Mouse (Mus musculus): ENCODE measurements around the gene Gabrb1. TPM values are rescaled to one million over a fixed set of nuclear protein-coding genes. Genes with fewer than 3 reads are reported as not detected.

The Gabrb1 gene
- polyA plus RNA-seq, 1 experiment from 2014 or later, result 0.93 TPM

- Histone ChIP-seq H3K4me1 (ENCODE audit: control insufficient read depth, insufficient read depth, low read length) (no peaks in the 10 kb centered on the region), H3K9me3 (ENCODE audit: control insufficient read depth, low read length) (no peaks in the 10 kb centered on the region)
- no peak for DNase-seq (ENCODE audit: low spot score)
Observed at GRCm38 (mm10) chr5:72191154-72191553, 533.2 kb downstream of the Gabrb1 start.

GRCm38 (mm10) chr5:72191932-72192331, 534.0 kb downstream of the Gabrb1 start:
- H3K4me2 ChIP-seq (ENCODE audit: low read depth), result no peak overlapping the region
- H3K27me3 ChIP-seq (ENCODE audit: control insufficient read depth, insufficient read depth, low read length), result no peaks in the 10 kb centered on the region
- H3K36me3 ChIP-seq (ENCODE audit: control insufficient read depth, insufficient read depth, low read length), result no peaks in the 10 kb centered on the region
- no peaks in the 10 kb centered on the region for H3K4me1 ChIP-seq (ENCODE audit: control insufficient read depth, insufficient read depth, low read length)
- no peak overlapping the region for H3K4me3 ChIP-seq (ENCODE audit: low read depth, low read length)
- H3K9me3 ChIP-seq (ENCODE audit: control insufficient read depth, low read length), result no peaks in the 10 kb centered on the region
- ATAC-seq (ENCODE audit: insufficient read depth, low FRiP score, low TSS enrichment), result no peak
- WGBS, result 86% methylated on average over 5 of the region's 5 CpGs
- no peak overlapping the region for H3K9ac ChIP-seq (ENCODE audit: low read length)
- no peak overlapping the region for H3K27ac ChIP-seq (ENCODE audit: low read depth, low read length)
- no peak for DNase-seq (ENCODE audit: low spot score)

More at GRCm38 (mm10) chr5:72191154-72191553, 533.2 kb downstream of the Gabrb1 start:
- H3K27ac ChIP-seq (ENCODE audit: low read depth, low read length), result no peak overlapping the region
- no peaks in the 10 kb centered on the region for H3K36me3 ChIP-seq (ENCODE audit: control insufficient read depth, insufficient read depth, low read length)
- no peak overlapping the region for H3K4me2 ChIP-seq (ENCODE audit: low read depth)
- no peak overlapping the region for H3K4me3 ChIP-seq (ENCODE audit: low read depth, low read length)
- WGBS, result 88% methylated on average over 7 of the region's 7 CpGs
- H3K27me3 ChIP-seq (ENCODE audit: control insufficient read depth, insufficient read depth, low read length), result no peaks in the 10 kb centered on the region
- H3K9ac ChIP-seq (ENCODE audit: low read length), result no peak overlapping the region
- no peak for ATAC-seq (ENCODE audit: insufficient read depth, low FRiP score, low TSS enrichment)

GRCm38 (mm10) chr5:72195442-72195841, 537.5 kb downstream of the Gabrb1 start:
- H3K36me3 ChIP-seq (ENCODE audit: control insufficient read depth, insufficient read depth, low read length), result no peaks in the 10 kb centered on the region
- no peak overlapping the region for H3K27ac ChIP-seq (ENCODE audit: low read depth, low read length)
- WGBS, result 93% methylated on average over 1 of the region's 1 CpGs
- H3K4me1 ChIP-seq (ENCODE audit: control insufficient read depth, insufficient read depth, low read length), result no peaks in the 10 kb centered on the region
- no peaks in the 10 kb centered on the region for H3K9me3 ChIP-seq (ENCODE audit: control insufficient read depth, low read length)
- H3K27me3 ChIP-seq (ENCODE audit: control insufficient read depth, insufficient read depth, low read length), result no peaks in the 10 kb centered on the region
- no peak overlapping the region for H3K4me2 ChIP-seq (ENCODE audit: low read depth)
- no peak for DNase-seq (ENCODE audit: low spot score)
- no peak for ATAC-seq (ENCODE audit: insufficient read depth, low FRiP score, low TSS enrichment)
- no peak overlapping the region for H3K4me3 ChIP-seq (ENCODE audit: low read depth, low read length)
- H3K9ac ChIP-seq (ENCODE audit: low read length), result no peak overlapping the region

Other genes with a start within 250 kb of the Gabrb1 start
- not detected in 2 replicates for gene Cox7b2, start 109.9 kb upstream of the Gabrb1 start, polyA plus RNA-seq (2014; fragmentation: Nextera tagmentation; extraction: Ambion mirVana)
- 2.0 and 2.9 TPM in 2 replicates for gene Gabra4, start 195 bp downstream of the Gabrb1 start, polyA plus RNA-seq (2014; fragmentation: Nextera tagmentation; extraction: Ambion mirVana)